Mouse (Mus musculus): Measurements from ENCODE around the gene Ppt2. TPM values are rescaled to one million over a fixed set of nuclear protein-coding genes. Genes with fewer than 3 reads are reported as not detected.
A peak's percentile ranks its signal among the peaks of the same experiment; 100 is the strongest.

Gene Ppt2
- total RNA-seq, 2 experiments from 2014 or later: 35.7 to 38.9 TPM

DNA sequence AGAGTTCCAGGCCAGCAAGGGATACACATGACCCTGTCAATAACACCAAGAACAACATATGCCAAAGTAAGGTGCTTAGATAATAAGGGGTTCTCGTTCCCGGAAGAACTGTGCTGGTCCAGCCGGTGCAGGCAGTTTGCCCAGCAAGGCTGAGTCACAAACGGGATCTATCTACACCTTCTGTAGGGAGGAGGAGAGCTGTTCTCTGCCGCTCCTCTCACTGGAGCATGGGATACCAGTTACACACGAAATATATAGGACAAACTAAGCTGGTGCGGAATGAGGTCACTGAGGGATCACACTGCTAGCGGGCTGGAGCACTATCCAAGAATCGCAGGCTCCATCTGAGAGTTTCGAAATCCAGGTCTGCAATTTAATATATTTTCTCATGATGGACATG, 15.6 kb upstream of the Ppt2 start:
- intact Hi-C loops (cut with DNase I; ENCODE audit: low total_unique reads): no loop called here
- DNase-seq: no peak

DNA sequence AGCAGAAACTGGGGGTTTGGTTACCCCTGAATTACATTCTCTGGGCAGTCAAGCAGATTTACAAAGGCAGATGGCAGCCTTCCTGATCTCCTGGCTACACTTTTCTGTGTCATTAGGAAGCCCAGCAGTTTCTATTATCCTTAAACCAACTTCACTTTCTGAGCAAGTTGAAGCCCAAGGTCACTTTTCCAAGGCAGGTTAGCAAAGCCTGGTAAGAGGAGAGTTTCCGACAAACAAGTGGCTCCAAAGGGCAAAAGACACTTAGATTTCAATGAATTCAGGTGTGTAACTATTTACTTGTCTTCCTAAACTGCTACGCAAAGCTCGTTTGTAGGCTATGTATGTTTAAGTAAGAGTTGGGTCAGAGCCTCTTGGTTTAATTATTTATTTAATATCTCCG, 15.1 kb upstream of the Ppt2 start:
- no peak for DNase-seq
- intact Hi-C loops (cut with DNase I; ENCODE audit: low total_unique reads): no loop called here

DNA sequence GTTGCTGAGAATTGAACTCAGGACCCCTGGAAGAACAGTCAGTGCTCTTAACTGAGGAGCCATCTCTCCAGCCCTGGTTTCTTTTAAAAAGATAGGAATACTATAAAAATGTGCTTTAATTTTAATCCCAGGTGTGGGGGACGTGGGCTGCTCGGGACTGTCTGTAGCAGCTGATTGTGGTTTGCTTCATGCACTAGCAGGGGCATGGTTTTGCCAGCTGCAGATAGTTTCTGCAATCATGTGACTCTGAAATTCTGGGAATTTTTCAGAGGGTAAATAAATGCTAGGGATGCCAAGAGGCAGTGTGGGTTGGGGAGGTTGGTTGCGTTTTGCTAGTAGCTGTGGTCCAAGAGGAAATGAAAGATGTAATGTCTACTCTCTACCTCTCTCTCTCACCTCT, 13.6 kb upstream of the Ppt2 start:
- no peak for DNase-seq
- intact Hi-C loops (cut with DNase I; ENCODE audit: low total_unique reads): no loop called here

DNA sequence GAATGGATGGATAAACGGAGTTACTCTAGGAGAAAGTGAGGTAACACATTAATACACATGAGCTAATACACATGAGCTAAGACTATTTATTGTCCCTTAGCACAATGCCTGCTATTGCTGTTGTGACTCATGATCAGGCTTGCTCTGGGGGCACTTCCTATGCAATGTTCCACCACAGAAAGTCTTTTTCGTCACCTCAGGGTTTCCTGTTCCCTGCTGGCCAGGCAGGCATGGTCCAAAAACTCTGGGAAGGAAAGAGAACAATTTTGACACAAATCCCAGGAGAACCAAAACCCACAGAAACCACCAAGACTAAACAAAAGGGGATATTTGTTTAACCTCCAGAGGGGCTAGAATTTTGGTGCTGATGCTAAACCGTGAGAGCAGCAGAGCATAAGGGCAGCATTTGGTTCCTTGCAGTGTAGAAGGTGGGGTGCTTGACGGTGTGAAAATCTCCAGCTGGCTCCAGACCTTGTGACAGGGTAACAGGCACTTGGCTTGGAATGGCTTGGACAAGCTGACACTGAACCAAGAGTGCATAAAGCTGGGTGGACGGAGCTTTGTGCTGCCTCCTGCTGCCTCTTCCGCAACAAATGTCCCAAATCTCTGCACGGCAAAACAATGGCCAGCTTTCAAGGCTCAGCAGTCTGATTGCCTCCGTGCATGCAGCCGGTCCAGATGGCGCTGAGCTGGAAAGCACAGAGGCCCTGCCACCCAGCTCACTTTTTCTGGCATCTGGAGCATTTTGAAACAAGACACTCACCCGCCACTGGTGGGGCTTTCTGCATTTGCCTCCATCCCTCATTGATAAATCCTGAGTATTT, 12.7 kb upstream of the Ppt2 start:
- intact Hi-C loops (cut with DNase I; ENCODE audit: low total_unique reads): no loop called here
- DNase-seq: peak; percentile 41

DNA sequence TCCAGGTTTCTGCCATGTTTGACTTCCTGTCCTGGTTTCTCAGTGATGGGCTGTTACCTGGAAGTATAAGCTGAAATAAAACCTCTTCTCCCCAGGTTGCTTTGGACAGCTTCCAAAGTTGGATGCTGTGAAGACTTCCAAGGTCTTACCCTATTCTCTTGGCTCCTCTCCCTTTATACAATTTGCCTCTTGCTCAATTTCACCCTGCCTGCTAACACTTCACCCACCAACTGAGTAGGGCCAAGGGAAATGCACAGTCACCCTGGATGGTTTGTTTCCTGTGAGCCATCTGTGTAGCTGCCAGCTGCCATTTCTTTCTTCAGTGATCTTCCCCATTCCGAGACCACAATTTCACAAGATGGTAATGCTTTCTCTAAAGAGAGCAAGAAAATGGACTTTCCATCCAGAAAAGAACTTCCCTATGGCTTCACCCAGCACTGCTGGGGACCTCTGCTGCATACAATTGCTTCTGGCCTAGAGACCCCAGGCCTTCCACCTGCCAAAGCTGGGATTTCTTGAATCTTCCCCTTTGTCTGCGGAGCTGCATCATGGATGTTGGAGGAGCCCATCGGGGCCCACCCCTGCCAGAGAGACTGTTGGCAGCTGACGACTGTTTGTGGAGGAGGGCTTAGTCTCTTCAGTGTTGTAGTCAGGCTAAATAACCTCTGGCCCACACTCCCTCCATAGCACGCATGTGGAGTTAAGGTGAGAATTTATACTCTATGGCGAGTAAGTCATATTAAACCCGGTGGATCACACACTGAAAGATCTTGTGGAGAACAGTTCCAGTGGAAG, 11.3 kb upstream of the Ppt2 start:
- DNase-seq: no peak
- intact Hi-C loops (cut with DNase I; ENCODE audit: low total_unique reads): no loop called here

DNA sequence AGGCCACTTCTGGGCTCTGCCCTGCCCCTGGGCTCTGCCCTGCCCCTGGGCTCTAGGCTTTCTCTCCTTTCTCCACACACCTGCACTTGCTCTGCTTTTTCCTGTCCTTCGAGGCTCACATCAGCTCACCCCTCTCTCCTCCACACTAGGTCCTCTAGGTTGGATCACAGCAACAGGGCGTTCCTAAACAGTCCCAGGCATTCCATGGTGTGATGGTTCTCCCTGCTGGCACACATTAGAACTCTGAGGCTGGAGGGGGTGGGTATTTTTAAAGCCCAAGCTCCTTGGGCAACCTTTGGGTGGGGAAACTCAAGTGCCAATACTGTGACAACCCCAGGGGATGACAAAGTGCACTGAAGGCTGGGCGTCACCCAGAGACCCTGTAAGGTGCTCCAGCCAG, 9.1 kb upstream of the Ppt2 start:
- DNase-seq: no peak
- intact Hi-C loops (cut with DNase I; ENCODE audit: low total_unique reads): no loop called here

DNA sequence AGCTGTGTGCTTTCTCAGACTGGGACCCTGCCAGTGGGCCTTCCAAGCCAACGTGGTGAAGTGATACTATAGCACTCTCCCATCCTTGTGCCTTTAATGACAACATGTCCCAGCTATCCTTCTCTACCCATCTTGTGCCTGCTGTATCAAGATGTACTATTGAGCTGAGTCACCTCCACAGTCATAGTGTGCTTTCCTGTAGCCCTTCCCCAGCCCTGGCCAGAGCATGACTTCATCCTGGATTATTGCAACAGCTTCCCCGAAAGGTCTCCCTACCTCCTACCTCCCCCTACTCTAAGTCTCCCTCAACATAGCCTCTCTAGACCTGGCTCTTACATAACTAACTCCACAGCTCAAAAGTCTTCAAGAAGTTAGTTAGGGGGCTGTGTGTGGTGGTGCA, 7.4 kb upstream of the Ppt2 start:
- DNase-seq: no peak
- intact Hi-C loops (cut with DNase I; ENCODE audit: low total_unique reads): no loop called here

DNA sequence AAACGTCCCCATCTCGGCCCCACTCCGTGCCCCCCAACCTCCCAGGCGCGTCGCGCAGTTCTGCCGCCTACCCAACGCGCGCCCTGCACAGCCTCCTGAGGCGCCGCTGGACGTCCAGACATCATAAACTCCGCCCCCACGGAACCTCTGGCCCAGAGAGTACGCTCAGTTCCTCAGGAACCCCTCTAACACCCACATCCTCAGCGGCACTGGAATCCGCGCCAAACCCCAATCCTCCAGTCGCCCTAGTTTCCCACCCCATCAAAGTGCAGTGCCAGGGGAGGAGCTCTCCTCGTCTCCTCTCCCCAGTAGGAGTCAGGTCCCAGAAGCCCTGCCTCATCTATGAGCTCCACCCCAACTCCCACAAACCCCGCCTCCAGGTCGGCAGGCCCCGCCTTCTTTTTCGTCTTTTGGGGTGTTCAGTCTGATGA, 4.0 kb upstream of the Ppt2 start:
- intact Hi-C loops (cut with DNase I; ENCODE audit: low total_unique reads): no loop called here
- DNase-seq: peak; percentile 72

DNA sequence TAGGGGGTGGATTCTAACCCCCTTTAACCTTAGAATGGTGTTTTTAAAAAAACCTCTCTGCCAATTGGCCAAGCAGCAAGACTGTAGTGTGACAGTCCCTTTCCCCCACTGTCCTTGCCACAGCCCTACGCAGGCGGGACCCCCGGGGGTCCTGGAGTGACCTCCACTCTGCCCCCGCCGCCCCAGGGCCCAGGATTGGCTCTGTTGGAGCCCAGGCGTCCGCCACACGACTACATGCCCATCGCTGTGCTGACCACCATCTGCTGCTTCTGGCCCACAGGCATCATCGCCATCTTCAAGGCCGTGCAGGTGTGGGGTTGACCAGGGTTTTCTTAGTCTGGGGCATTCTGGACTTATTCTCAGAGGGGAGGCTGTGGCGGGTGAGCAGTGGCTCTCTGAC, 3.3 kb upstream of the Ppt2 start:
- DNase-seq: no peak
- intact Hi-C loops (cut with DNase I; ENCODE audit: low total_unique reads): no loop called here

DNA sequence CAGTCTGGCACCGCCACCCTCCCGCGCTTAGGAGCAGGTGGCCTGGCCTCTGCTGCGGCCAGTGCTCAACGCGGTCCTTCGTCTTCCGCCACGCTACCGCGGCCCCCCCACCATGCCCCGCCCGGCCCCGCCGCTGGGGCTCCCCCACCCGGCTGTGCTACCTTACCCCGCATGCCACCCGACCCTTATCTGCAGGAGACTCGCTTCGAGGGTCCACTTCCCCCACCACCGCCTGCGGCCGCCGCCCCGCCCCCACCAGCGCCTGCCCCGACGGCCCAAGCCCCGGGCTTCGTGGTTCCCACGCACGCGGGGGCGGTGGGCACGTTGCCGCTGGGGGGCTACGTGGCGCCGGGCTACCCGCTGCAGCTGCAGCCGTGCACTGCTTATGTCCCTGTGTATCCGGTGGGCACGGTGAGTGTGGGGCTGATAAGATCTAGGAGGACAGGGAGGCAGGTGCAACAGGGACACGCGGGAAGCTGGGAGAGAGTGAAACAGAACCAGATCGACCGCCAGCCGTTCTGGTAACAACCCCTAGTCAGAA, 2.5 kb upstream of the Ppt2 start:
- intact Hi-C loops (cut with DNase I; ENCODE audit: low total_unique reads): no loop called here
- DNase-seq: no peak

DNA sequence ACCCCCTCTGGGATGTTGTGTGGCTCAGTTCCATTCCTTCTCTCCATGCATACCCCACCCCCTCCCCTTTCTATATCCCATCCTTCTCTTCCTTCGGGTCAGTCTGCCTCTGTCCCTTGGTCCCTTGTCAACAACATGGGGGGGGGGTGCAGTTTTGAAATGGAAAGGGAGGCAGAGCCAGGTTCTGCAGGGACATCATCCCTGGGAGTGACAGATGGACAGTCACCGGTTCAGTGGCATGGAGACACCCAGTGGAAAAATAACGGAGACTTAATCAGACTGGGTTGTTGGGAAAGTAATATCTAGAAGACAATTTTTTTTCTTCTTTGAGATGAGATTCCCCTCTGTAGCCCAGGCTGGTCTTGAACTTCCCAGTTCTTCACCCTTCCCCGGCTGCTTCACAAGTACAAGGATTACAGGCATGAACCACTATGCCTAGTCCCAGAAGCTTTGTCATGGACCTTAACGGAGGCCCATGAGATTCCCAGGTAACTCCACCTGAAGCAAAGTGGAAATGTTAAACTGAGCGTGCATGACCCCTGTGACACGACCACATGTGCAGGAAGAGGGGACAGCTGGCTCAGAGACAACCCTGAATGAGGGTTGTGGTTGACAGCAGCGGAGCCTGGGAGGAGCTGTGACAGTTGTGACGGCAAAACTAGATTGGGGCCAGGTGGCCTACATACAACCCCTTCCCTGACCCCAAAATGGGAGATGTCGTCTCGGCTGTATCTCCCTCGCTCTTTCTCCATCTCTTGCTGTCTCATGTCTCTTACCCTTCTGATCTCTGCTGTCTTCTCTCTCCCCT, 1.7 kb upstream of the Ppt2 start:
- intact Hi-C loops (cut with DNase I; ENCODE audit: low total_unique reads): no loop called here
- DNase-seq: no peak

DNA sequence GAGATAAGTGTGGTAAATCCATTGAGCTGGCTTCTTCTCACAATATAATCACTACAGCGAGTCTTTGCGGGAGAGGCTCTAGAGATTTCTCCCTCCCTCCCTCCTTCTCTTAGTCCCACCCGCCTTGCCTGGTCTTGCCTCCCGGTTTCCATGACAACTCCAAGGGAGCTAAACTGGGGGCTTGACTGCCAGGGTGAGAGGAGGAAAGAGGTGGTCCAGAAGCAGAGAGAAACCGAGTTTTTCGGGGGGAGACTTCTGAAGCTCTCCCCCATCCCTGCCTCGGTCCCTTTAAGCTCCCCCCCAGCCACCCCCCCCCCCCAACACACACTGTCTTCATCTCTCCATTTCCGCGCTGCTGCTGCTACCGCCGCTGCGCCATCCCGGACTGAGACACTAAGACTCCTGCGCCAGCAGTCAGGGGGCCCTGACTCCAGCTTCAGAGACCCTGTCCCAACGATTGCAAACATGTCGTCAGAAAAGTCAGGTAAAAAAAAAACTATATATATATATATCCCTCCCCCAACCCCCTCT, 976 bp upstream of the Ppt2 start, which contains the start of gene Prrt1:
Gene Prrt1 (plus strand): TSS at position 313 of the 531 bp plus-strand sequence.
- intact Hi-C loops (cut with DNase I; ENCODE audit: low total_unique reads): no loop called here

DNA sequence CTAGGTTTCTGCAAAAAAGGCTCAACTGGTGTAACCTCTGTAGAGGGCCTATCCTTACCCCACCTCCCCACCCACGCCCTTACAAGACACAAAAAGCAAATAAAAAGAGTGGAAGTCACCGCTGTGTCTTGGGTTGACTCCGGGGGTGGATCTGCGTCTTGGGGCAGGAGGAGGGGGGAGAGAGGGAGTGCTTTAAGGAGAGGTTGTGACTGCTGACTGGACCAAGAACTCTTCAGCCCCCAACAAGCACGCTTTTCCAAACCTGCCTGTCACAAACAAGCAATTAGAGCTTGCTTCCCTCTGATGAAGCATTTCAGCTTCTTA, 296 bp upstream of the Ppt2 start:
- no peak for DNase-seq
- intact Hi-C loops (cut with DNase I; ENCODE audit: low total_unique reads): no loop called here

More for the DNA sequence above, 976 bp upstream of the Ppt2 start, which contains the start of gene Prrt1:
- DNase-seq: no peak

DNA sequence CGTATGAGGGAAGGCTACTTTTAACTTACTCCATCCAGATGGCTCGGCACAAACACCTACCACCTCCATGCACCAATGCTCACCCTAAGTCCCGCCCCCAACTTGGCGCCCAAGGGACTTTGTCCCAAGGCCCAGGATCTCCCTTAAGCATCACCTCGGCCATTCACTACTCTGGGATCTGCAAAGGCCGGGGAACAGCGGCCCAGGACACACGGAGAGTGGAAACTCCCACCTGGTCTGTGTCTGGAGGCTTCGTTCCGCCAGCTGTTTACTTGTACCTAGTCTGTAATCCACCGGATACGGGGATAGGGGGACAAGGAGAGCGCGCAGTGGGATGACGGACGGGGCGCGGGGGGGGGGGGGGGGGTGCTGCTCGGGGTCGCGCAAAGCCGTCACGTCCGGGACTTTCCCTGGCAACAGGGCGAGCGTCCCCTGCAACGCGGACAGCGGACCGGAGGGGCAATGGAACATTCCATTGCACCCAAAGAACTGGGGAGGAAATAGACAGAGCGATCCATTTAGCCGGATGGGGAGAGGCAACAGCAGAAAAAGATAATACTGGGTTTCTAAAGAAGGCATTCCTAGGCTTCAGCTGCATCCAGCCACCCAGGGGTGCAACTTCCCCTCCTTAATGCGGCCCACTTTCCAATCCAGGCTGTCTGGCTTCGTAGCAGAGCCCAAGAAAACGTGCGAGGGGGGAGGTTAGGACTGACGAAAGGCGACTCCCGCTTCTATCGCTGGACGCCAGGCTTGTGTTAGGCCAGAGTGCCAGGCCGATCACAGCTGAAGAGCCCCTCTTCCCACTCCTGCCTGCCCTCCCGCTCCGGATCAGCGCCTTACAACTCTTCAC, 992 bp downstream of the Ppt2 start:
- peak; percentile 91 for DNase-seq
- intact Hi-C loops (cut with DNase I; ENCODE audit: low total_unique reads): no loop called here

DNA sequence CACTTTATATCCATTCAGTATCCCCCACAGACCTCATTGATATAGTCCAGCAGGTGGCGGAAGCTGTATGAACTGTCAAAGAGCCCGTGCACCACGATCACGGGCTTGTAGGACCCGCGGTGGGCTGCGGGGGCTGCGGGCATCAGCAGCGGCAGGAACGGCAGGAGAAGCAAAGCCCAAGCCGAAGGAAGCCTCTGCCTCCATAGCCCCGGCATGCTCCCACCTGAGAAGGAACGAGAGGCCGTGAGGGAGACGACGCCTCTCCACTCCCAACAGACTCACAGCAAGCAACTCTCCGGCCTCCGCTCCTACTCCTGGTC, 1.6 kb downstream of the Ppt2 start:
- intact Hi-C loops (cut with DNase I; ENCODE audit: low total_unique reads): no loop called here
- no peak for DNase-seq

DNA sequence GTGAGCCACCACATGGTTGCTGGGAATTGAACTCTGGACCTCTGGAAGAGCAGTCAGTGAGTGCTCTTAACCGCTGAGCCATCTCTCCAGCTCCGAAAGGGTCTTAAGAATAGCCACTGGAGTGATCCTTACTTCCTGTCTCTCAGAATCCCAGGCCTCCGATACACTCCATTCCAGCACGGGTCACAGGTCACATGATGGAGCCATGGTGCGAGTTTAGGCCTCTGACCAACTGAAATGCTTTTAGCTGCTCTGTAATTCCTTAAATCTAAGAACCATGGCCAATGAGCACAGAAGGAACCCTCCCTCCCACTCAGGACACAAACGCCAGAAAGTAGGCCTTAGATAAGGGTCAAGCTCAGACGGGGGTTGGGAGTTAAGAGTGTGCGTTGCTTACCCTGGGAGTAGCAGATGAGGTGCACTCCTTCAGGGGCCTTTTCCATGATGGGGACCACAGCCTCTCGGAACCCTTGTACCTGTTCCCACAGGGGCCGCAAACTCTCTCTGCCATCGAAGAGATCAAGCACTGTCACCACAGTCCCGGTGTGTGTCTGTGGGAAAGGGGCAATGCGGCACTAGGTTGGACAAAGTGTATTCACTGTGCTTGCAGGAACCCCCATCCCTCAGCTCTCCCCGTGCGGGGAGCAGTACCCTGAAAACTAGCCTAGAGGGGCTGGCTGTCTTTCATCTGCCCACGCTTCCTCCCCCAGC, 2.1 kb downstream of the Ppt2 start:
- no peak for DNase-seq
- intact Hi-C loops (cut with DNase I; ENCODE audit: low total_unique reads): no loop called here

DNA sequence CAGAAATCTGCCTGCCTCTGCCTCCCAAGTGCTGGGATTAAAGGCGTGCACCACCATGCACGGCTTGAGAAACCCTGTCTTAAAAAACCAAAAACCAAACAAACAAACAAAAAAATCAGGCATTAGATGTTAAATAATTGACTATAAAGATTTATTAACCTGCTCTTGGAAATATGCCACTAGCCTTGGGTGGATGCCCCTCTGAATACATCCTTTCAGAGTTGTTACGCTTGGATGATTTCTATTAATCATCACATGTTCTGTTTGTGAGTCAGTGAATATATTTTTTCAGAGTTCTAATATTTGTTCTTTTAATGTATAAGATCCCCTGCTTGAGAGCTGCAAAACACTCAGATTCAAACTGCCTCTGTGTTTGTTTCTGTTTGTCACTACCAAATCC, 3.3 kb downstream of the Ppt2 start:
- no peak for DNase-seq
- intact Hi-C loops (cut with DNase I; ENCODE audit: low total_unique reads): no loop called here

DNA sequence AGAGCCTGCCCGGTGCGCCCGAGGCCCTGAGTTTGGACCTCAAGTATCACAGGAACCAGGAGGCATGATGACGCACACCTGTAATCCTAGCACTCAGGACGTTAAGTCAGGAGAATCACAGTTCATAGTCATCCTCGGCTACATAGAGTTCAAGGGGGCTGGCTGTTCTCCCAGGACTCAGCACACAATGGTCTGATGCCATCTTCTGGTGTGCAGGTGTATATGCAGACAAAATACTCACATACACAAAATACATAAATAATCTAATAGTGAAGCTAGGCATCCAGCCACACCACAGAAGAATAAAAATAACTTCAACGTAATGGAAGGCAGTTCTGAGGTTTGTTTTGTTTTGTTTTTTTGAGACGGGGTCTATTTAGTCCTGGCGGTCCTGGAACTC, 5.1 kb downstream of the Ppt2 start:
- no peak for DNase-seq
- intact Hi-C loops (cut with DNase I; ENCODE audit: low total_unique reads): no loop called here

Data from gastrocnemius, postnatal 14 days (tissue).